Mouse (Mus musculus) lung, postnatal 4 days (tissue): ENCODE results near the gene Astn1.

Experiments used
- DNase-seq, 2 experiments: peaks; one replicate each; pipeline ENCODE4 v3.0.0; 2021

Astn1 gene

GRCm38 (mm10) chr1:158545095-158545494, 183.0 kb downstream of the Astn1 start:
- DNase-seq: no peak

DNA sequence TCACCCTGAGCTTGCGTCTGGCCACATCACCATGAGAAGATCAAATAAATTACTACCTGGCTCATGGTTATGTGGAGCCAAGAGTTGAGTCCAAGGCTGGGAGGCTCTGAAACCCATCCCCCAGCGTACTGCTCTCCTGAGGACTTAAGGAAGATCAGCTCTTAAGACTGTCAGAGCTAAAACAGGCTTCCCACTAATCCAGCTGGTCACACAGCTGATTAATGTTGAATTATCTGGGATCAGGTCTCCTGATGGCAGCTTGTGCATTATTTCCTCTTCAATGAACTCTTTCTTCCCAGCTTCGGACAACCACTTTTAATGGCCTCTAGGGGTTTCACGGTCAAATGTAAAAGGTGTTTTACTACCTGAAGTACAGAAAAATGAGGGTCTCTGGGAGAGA, 184.4 kb downstream of the Astn1 start:
- no peak for DNase-seq

DNA sequence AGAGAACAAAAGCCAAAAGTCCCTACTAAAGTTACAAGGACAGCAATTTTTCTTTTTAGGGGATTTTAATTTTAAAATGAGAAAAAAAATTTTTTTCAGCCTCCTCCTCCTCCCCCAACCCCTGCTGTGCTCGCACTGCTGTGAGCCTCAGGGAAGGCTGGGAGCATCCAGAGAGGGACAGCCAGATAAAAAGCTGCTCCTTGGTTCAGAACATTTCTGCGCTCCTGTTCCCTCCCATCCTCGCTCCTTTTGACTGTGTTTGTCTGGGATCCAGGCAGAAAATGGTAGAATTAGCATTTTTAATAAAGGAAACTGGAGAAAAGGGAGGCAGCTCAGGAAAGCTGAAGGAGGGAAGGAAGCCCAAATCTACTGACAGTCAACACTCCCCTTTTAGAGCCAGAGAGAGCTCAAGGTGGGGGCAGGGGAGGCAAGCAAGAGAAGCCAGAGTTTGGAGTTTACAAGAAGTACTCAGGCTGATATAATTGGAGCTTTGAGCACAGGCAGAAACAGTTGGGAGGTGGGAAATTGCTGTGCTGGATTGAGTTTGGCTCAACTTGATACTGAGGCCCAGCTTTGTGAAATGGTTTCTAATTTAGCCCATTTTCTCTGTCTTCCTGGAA, 185.6 kb downstream of the Astn1 start:
- no peak for DNase-seq

GRCm38 (mm10) chr1:158548319-158548718, 186.2 kb downstream of the Astn1 start:
- DNase-seq: no peak

- DNase-seq: no peak
These were observed 187.5 kb downstream of the Astn1 start for GRCm38 (mm10) chr1:158549616-158550015.

DNA sequence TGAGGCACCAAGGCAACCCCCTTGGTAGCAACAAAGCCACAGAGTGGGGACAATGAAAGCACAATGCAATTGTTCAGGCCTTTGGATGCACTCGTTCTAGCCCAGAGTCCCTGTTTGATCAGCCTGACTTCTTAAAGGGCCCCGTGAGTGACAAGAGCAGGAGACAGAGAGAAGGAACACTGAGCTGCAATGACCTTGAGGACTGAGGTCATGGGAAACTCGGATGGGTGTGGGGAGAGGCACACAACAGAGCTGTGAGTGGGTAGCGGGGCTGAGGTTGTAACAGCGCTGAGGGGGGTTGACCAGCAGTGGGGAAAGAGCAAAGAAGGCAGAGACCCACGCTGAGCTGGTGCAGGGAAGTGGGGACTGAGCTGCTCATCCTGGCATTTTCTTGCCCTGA, 189.9 kb downstream of the Astn1 start:
- DNase-seq: no peak

DNA sequence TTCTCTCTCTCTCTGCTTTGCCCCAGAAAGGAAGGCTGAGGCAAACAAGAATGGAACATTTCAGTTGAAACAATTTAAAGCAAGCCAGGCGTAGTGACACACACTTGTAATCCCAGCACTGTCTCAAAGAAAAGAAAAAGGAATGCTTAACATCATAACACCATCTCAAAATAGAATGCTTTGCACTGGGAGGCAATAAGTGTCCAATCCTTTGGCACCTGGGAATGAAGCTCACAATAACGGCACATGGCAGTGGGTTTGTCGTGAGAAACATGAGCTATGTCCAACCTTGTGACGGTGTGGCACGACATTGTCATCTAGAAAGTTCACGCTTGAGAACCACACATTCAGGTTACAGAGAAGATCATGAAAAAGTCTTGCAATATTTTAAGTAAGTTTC, 191.3 kb downstream of the Astn1 start:
- no peak for DNase-seq

- peak; percentile 4 to 22 for DNase-seq
These were observed 192.0 kb downstream of the Astn1 start for GRCm38 (mm10) chr1:158554020-158554505.

- DNase-seq: no peak
These were observed 211.1 kb downstream of the Astn1 start for GRCm38 (mm10) chr1:158573168-158573567.

DNA sequence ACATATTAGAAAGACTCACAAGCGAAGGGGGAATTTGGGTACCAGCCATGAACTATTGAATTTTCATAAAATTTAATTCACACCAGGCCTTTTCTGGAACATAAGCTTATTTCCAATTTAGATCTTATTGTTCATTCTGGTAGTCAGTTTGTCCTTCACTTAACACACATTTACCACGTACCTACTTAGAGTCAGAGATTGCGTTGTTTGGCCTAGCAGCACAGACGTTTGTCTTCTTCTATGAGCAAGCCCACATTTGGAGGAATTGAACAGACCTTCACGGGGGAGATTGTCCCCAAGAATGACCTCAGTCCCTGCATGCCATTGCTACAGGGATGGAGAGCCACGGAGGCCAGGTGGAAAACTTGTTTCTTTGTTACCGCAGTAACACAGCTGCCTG, 211.5 kb downstream of the Astn1 start:
- DNase-seq: no peak

DNA sequence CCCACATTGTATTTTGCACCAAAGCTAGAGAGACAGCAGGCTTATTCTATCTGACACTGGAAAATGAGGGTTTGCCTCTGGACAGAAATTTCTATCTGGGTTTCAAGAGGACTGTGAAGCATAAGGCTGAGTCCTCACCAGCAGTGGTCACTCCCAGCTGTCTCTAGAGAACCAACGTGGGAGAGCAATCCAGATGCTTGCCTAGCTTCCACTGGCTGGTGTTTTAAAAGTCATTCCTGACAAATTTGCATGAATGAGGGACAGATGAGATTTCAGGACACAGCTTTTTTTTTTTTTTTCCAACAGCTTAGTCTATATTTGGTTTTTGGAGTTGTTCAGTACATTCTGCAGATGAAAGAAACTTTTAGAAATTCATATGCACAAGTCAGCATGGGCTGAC, 213.9 kb downstream of the Astn1 start:
- DNase-seq: no peak

- DNase-seq: no peak
These were observed 219.7 kb downstream of the Astn1 start for GRCm38 (mm10) chr1:158581806-158582205.

DNA sequence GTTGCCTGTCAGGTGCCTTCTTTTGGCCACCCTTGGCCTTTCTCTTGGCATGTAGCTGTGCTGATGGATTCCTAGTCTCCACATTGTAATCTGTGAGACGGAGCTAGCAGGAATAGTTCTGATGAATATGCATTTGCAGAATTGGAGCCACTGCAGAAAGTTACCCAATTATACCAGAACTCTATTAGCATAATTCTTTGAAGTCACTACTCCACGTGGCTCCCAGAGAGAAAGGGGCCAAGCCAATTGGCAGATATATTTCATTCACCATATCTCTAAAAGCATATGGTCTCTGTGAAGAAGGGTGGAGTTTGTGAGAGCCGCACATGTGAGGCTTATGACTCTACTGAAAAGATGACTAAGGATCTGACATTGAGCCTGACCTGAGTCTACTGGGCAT, 226.8 kb downstream of the Astn1 start:
- DNase-seq: no peak

- DNase-seq: peak; percentile 28 to 35
These were observed 234.8 kb downstream of the Astn1 start for GRCm38 (mm10) chr1:158596726-158597448.

GRCm38 (mm10) chr1:158597996-158598395, 235.9 kb downstream of the Astn1 start:
- DNase-seq: no peak

GRCm38 (mm10) chr1:158599435-158599834, 237.4 kb downstream of the Astn1 start:
- no peak for DNase-seq

DNA sequence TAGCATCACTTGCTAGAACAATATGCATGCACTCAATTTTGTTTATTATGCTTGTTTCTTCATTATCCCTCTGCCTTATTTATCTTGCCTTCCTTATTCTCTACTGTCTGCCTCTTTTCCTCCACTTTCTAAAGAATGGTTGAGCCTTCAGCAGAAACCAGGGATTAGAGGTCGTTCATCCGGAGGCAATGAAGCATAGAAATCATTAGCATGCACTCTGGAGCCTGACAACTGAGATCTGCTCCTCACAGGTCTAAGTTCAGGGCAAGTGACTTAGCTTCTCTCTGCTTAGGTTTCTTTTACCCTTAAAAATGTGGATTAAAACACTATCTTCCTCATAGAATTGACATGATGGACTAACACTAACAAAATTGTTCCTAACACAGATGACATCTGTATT, 241.0 kb downstream of the Astn1 start:
- DNase-seq: no peak

DNA sequence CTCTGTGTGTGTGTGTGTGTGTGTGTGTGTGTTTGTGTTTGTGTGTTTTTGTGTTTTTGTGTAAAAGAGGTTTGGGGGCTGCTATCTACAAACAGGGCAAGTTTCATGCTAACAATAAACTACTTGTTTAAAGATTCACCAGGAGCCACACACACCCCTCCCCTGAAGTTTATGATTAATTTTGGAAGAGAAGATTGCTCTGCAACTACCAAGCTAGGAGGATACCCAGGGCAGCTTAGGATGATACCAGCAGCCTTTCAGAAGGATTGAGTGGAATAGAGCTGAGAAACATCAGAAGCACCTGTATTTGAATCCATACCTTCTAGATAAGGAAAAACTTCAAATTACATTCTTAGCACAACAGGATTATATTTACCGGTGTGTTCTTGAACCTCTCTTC, 242.1 kb downstream of the Astn1 start:
- DNase-seq: no peak

DNA sequence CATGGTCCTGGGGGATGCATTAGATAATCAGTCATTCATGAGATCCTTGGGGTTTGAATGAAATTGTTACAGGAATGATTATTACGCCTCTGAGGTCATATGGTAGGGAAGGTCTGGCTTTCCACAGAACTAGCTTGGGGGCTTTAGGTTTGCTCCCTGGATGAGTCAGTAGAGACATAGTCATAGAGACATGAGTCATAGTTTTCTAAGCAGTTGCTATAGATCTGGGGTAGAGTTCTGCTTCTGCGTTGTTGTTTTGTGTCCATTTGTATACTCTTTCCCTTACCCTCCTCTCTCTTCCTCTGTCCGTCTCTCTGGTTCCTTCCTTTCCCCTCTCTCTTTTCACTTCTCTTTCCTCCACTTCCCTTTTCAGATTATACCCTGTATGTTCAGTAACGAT, 243.5 kb downstream of the Astn1 start:
- no peak for DNase-seq

DNA sequence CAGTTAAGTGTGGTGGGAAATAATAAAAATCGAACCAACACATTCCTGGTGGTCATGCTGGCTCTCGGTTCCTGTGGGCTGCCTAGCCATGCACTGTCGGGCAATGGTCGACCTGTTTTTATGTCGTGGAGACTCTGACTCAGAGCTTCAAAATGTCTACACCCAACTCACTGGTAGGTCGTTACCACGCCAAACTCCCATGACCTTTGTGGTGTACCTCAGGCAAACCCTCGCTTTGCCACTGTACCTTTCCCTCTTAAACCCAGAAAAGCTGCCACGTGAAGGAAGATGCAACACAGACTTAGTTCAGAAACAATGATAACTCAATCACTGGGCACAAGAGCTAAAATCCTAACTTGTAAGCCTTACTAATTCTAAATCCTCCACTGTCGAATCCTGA, 244.3 kb downstream of the Astn1 start:
- no peak for DNase-seq

DNA sequence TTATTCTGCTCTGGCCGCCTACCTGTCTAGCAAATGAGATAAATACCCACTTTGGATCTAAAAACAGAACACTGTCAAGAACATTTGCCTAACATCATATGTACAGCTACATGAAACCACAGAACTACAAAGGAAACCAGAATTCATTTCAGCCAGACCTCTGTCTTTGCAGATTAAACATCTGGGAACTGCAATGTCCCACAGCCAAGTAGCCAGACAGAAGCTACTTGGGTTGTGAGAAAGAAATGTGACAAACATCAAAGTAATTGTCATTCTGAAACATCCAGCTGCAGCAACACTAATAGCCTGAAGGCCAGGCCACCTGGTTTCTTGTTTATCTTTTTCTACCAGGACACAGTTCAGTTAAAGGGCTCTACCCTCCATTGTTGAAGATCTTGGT, 245.1 kb downstream of the Astn1 start:
- DNase-seq: no peak

GRCm38 (mm10) chr1:158615202-158615601, 253.1 kb downstream of the Astn1 start:
- DNase-seq: no peak

DNA sequence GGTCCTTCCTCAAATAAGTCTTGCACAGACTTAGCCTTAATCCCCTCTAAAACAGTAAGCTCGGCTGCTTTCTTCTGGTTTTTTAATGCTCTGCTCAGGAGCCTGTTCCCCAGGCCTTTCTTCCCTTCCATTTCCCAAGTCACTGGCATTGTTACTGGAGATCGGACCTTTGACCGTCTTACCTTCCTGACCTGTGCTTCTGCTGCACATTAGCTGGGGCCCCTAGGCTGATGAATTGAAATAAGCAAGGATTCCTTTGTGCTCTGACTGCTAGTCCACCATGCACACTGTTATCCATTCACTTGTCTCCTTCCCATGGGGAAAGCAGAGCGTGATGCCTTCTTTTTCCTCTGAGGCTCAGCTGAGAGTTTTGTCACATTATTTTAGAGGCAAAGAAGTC, 255.9 kb downstream of the Astn1 start:
- DNase-seq: no peak

DNA sequence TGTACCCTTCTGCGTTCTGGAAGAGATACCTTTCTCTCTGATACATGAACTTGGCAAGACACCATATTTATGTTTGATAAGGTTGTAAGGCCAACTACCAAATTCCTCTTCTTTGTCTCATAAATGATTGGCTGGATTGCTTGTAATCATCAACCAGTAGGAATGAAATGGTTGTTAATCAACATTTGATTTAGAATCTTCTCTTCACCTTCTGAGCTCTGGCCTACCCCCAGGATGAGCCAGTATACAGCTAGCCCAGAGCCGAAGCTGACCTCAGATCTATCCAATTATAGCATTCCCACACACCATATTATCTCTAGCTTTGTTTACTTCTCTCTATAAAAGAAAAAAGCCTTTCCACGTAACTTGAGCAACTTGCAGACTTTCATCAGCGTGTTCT, 270.9 kb downstream of the Astn1 start:
- no peak for DNase-seq

- DNase-seq: no peak
These were observed 271.4 kb downstream of the Astn1 start for GRCm38 (mm10) chr1:158633441-158633840.
